Mouse (Mus musculus): ENCODE data around the gene Ap3d1. TPM values are rescaled to one million over a fixed set of nuclear protein-coding genes. Genes with fewer than 3 reads are reported as not detected.

Gene Ap3d1
- total RNA-seq, 2 experiments from 2014 or later, result 146 to 151 TPM

DNA sequence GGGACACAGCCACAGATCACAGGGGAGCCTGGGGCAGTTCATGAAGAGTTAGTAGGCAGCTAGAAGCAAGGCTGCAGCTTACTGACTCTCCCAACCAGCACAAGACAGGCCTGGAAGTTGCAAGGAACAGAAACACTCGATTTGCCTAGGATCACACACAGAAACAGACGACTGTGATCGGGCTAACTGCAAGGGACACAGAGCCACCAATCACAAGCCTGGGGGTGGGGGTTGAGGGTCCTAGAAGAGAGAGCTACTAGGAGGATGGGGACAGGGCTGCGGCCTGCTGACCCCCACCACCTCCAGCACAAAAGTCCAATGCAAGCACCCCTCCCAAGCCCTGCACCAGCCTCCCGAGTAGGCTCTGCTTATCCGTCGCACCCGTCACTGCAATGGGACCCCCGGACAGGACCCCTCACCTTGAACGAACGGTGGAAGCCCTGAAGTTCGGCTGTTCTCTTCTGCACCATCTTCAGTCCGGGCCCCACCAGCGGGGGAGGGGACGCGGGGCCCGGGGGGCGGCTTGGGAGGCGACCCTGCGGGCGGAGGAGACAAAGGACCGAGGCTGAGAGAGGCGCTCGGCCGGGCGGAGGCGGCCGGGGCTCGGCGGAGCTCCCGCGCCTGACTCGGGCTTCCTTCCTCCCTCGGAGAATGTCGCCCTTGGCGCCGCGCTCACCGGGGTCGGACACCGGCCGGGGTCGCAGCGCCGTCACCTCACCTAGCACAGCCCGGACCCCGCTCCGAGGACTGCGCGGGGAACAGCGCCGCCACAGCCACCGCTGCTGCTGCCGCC, 66.5 kb downstream of the Ap3d1 start:
- intact Hi-C loops (cut with DNase I), result loop anchor here (5.0 kb wide), 1 partner anchor 98 kb away; the partner anchor contains the start of gene Klf16
- DNase-seq (ENCODE audit: extremely low spot score in 1 of 2, low spot score in 2 of 2), result no peak

DNA sequence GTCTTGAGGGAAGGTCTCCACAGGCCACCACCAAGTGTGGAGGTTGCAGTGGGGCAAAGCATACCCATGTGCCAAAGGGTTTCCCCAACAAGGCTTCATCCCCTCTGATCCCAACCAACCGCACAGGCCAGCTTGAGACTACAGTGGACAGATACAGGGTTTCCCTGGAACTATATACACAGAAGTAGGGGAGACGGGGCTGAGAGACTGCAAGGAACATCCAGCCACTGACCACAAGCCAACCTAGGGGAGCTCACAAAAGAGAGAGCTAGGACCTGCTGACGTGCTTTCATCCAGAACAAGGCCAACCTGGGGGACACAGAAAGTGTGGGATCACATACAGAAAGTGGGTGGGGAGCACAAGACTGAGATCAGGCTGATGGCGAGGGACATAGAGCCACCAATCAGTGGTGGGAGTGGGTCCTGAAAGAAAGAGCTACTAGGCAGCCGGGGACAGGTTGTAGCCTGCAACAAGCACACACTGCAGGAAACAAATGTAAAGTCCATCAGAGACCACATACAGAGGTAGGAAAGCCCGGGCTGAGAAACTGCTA, 67.1 kb downstream of the Ap3d1 start:
- intact Hi-C loops (cut with DNase I), result loop anchor here (5.0 kb wide), 1 partner anchor 98 kb away; the partner anchor contains the start of gene Klf16

DNA sequence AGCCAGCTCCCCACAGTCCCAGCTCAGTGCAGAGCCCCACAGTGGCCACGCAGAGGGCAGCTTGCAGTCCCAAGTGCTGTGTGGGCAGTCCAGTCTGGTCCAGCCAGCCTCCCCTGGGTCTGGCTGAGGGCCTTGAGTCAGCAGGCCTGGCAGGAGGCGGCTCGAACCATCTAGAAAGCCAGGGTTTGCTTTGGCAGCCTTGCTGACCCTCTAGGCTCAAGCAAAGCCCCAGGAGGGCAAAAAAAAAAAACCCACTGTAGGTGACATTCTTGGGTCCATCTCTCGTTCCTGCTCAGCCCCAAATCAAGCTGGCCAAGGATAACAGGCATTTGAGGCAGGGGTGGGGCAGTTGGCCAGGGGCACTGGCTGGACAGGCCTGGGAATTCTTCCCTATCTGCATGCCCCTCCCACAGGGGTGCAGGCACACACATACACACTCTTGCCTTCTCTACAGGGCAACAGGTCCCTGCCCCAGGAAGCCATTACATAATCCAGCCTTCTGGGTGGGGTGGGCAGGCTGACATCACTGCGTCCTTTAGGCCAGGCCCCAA, 67.8 kb downstream of the Ap3d1 start:
- intact Hi-C loops (cut with DNase I), result no loop called here
- peak in 1 of 2 experiments; percentile 49 for DNase-seq (ENCODE audit: extremely low spot score in 1 of 2, low spot score in 2 of 2)

More for the DNA sequence above, 67.1 kb downstream of the Ap3d1 start:
- DNase-seq (ENCODE audit: extremely low spot score in 1 of 2, low spot score in 2 of 2), result no peak

DNA sequence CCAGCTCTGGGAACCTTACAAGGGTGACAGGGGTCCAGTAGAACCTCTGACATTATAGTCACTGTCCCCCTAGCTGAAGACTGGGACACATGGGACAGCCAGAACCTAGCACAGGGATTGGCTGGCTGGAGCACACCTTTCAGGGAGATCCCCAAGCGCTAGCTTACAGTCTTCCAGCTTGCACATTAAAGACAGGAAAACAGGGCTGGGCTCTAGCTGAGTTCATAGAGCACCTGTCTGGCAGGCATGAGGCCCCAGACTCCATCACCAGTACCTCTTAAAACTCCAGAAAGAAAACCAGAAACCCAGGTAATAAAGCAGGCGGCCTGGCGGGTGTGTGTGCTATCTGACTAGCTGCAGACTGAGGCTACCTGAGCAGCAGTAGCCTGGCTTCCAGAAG, 68.4 kb downstream of the Ap3d1 start:
- intact Hi-C loops (cut with DNase I), result no loop called here
- DNase-seq (ENCODE audit: extremely low spot score in 1 of 2, low spot score in 2 of 2), result no peak

DNA sequence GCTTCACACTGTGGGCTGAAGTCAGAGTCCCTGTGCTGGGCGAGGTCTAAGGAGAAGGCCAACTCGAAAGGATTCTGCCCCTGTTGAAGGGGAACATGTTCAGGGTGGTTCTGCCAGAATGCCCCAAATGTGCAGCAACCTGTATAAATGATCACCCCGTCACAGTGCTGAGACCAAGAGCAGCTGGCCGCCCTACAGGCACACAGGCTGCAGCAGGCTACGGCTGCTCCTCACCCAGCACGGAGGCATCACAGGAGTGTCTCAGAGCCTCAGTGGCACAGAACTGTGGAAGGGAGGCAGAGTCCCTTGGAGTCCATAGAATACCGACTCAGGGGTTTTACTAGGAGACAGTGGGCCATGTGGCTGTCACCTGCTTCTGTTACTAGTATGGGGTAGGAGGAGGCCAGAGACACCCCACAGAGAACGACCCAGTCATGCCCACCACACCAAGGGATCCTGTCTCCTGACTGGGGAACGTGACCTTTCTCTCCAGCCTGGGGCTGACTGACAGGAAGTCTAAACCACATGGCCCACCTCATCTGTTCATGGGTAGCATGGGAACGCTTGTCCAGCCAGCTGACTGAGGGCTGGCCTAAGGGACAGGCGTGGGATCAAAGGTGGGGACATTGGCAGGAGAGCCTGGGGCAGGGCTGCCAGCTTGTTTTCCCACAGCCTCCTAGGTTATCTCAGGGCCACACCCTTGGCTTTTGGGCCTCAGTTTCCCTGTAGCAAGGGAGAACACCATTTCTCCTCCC, 70.0 kb downstream of the Ap3d1 start:
- DNase-seq (ENCODE audit: extremely low spot score in 1 of 2, low spot score in 2 of 2), result no peak
- intact Hi-C loops (cut with DNase I), result no loop called here

DNA sequence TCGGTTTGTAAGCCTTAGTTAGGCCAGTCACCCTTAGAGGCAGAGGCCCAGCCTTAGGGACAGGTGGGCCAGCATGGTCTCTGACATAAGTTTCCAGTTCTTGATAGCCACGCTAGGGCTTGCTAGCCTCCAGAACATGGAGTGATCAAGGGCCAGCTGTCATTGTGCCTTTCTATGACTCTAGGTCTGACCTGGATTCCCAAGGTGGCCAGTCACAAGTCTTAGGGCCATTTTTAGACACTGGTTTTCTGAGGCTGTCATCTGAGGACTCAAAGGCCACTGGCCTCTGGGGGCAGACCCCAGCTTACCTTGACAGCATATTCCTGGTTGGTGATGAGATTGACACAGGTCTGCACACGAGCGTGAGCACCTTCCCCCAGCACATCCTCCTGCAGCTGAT, 70.8 kb downstream of the Ap3d1 start:
- intact Hi-C loops (cut with DNase I), result no loop called here

DNA sequence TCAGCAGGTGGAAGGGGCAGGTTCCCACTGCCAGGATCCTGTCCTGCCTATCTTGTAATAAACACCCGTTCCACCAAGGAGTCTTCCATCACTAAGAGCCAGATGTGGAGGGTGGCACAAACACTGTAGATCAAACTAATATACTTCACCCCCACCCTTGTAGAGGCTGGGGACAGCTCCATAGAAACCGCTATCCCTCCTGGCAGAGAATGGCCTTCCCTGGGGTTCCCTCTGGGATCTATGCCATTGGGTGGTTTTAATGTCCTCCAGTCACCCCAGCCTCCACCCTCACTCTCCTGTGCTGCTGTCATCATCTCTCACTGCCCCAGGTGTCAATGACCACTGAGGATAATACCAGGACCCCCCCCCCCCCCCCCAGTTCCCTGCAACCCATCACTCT, 71.5 kb downstream of the Ap3d1 start:
- DNase-seq (ENCODE audit: extremely low spot score in 1 of 2, low spot score in 2 of 2), result no peak

More for the DNA sequence above, 70.8 kb downstream of the Ap3d1 start:
- DNase-seq (ENCODE audit: extremely low spot score in 1 of 2, low spot score in 2 of 2), result no peak

DNA sequence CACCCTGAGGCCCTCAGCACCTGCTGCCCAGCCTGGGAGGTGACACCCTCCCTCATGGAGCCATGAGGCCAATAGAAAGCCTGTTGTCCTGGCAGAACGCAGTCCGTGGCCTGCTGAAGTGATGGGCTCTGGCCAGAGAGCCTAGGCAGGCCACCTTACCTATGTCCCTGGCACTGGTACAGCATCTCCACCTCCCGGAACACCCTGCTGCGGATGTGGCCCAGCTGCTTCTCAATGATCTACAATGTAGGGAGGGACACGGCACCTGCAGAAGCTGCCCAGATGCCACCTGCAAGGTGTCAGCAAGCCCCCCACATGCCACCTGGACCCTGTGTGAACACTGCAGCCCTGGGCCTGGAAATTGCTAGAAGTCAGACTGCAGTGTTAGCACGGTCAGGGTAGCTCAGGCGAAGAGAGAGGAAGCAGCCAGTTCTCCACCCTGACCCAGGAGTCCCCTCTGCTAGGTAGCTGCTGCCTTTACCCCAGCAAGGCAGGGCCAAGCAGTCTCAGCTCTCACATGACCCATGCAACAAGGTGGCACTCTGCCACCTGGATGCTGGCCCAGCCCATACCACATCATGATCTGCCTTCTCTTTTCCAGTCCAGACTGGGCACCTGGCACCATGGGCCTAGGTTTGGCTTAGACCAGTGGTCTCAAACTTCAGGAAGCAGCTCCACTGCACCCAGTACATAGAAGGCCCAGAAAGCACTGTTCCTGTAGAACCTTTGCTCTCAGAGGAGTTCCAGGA, 72.2 kb downstream of the Ap3d1 start:
- intact Hi-C loops (cut with DNase I), result no loop called here
- no peak for DNase-seq (ENCODE audit: extremely low spot score in 1 of 2, low spot score in 2 of 2)

More for the DNA sequence above, 71.5 kb downstream of the Ap3d1 start:
- intact Hi-C loops (cut with DNase I), result no loop called here

DNA sequence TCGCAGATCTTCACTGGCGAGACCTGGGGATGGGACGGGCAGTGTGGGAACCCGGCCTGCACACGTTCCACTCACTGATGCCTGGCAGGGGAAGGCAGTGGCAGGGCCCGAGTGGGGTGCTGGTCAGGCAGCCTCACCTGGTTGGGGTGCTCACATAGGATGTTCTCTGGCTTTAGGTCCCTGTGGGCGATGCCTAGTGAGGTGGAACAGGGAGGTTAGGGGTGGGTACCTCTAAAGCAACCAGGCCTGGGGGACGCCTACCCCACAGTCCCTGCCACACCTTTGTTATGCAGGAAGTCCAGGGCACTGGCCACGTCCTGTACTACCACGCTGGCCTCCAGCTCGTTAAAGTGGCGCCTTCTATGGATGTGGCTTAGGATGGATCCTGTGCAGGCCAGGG, 73.0 kb downstream of the Ap3d1 start:
- intact Hi-C loops (cut with DNase I), result no loop called here
- DNase-seq (ENCODE audit: extremely low spot score in 1 of 2, low spot score in 2 of 2), result no peak

DNA sequence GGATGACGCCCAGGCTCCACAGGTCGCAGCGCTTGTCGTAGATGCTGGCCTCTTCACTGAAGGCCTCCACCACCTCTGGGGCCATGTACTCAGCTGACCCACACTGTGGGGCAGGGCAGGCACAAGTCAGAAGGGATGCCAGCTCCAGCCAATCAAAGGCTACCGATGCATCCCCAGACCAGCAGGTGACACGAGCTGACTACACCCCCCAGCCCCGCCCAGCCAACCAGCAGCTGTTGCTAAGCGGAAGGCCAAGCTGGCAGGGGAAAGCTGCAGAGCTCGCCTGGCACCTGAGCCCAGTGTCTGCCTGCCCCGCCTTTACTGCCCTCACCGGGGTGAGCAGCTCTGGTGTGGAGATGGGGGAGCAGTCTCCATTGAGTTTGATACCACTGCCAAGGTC, 73.5 kb downstream of the Ap3d1 start:
- DNase-seq (ENCODE audit: extremely low spot score in 1 of 2, low spot score in 2 of 2), result peak in 1 of 2 experiments; percentile 53

DNA sequence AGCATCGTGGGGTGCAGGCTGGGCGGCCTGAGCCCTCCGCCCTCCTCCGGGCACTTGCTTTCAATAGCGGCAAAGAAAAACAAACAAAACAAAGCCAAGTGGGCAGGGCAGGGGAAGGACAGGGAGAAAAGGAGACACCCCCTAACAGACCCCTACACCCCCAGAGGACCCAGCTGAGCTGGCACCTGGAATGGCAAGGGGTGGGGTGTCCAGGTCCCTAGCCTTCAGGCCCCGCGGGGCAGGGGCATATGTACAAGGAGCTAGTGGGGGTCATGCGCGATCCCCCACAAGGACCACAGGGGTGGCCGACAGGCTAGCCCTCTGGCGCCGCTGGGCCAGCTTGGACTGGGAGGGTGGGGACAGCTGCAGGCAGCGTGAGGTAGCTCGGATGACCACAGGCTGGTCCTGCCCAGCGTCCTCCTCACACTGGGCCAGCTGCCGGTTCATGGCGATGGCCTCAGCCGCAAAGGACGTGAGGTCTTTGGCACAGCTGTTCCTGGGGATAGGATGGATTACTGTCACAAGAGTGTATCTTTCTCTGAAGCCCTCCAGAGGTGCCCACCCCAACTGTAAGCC, 75.1 kb downstream of the Ap3d1 start:
- no peak for DNase-seq (ENCODE audit: extremely low spot score in 1 of 2, low spot score in 2 of 2)
- intact Hi-C loops (cut with DNase I), result no loop called here

More for the DNA sequence above, 73.5 kb downstream of the Ap3d1 start:
- intact Hi-C loops (cut with DNase I), result no loop called here

DNA sequence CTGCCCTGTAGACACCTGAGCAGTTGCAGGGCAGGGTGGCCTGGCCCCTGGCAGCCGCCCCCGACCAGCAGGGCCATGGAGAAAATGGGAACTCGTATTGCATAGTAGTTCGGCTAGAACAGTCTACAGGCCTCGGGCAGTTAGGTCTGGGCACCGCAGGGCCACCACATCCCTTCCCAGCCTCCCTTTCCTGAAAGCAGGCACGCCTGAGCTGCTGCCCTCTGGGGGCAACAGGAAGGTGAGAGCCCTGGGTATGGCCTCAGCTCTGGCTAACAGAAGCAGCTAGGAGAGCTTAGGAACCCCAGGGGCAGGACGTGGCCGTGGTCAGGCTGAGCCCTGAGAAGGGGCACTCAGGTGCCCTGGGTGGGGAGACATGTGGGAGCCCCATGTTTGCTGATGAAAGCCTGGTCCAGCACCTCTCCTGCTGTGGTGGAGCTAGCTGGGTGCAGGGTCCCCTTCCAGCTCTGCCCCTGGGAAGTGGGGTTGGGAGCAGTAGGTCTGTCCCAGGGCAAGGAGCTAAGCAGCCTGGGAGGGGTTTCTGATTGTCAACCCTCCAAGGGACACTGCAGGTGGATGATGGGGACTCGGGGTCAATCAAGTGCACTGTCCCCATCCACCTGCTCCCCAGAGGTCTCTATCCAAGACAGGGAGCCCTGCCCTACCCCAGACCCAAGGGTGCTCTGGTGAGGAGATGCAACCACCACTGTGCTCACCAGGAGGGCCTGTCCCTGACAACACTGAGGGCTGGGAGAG, 75.9 kb downstream of the Ap3d1 start:
- intact Hi-C loops (cut with DNase I), result no loop called here
- no peak for DNase-seq (ENCODE audit: extremely low spot score in 1 of 2, low spot score in 2 of 2)

DNA sequence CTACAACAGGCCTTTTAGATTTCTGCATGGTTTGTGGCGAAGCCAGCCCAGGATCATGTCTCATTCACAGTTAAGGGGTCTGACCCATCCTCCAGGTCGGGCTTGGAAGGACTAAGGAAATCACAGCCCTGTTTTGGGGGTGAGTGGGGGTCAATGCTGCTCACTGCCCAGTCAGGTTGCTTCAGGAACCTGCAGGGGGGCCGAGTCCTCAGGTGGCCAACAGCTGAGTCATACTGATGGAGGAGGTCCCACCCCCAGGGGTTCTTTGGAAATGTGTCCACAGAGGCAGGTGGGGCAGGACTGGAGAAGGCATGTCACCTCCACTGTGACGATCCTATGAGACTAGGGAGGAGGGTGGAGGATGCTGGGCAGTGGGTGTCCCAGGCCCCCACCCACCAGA, 76.6 kb downstream of the Ap3d1 start:
- no peak for DNase-seq (ENCODE audit: extremely low spot score in 1 of 2, low spot score in 2 of 2)
- intact Hi-C loops (cut with DNase I), result no loop called here

DNA sequence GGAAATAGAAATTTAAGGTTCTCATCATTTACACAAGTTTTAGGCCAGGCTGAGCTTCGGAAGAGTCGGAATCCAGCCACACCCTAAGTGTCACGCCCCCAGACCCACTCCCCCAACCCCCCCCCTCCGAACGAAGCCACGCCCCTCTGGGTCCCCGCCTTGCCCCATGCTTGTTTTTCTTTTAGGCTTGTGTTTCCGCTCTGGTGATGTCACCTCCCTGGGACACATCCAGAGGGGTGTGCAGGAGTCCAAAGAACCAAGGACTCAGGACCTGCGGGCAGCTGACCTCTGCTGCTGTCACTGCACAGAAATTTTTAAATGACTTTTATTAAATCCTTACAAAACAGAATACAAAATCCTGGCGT, 77.1 kb downstream of the Ap3d1 start:
- peak in 1 of 2 experiments; percentile 78 for DNase-seq (ENCODE audit: extremely low spot score in 1 of 2, low spot score in 2 of 2)
- intact Hi-C loops (cut with DNase I), result no loop called here

DNA sequence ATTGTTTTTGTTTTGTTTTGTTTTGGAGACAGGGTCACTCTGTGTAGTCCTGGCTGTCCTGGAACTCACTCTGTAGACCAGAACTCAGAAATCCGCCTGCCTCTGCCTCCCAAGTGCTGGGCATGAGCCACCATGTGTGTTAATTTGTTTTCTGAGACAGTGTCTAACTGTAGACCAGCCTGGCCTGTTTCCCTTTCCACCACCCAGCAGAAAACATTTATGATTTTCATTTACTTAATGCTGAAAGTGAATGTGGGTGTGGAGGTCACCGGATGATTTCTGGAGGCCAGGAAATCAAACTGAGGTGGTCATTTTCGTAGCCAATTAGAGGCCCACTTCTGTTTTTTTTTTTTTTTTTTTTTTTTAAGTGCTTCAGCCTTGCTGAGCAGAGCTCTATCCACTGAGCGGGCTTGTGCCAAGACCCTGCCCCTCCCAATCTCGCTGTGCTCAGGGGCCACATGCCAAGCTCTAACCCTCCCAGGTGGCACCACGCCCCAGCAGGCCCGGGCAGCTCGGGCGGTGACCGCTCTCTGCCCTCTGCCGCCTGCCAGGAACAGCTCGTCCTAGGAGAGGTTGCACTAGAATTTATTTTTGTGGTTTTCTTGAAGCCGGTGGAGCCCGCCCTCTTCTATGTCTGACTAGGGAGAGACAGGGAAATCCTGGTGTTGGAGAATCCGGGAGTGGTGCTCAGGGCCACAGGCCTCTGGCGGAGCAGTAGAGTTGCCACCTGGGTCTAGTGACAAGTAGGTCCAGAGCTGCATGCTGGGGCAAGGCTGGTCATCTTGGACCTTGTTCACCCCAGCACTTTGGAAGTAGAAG, 77.7 kb downstream of the Ap3d1 start:
- DNase-seq (ENCODE audit: extremely low spot score in 1 of 2, low spot score in 2 of 2), result peak in 1 of 2 experiments; percentile 83
- intact Hi-C loops (cut with DNase I), result no loop called here

DNA sequence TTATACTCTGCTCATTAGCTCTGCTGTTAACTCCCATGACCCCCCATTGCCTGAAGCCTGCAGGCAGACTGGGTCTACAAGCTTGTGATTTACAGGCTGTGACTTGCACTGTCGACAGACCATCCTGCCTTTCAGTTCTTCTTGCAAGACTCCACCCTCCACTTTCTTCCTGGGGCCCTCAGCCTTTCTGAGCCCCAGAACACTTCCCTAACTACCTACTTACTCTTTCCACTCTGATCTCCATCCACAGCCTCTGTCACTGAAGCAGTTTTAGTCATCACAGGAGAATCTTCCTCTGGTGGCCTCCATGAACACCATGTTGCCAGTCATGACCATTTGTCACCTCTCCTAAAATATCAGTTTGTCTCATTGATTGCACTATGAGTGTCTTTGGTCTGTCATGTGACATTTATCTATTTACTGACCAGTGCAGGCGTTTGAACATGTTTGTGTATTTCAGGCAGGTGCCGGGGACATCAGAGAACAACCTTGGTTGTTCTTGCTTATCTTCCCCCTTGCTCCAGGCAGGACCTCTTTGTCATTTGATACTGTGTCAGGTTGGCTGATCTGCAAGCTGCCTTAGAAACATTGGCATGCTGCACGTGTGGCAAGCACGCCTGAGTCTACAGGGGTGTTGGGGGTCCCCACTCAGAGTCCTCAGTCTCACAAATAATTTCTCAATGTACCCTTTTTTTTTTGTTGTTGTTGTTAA, 78.4 kb downstream of the Ap3d1 start:
- no peak for DNase-seq (ENCODE audit: extremely low spot score in 1 of 2, low spot score in 2 of 2)
- intact Hi-C loops (cut with DNase I), result no loop called here
